Mouse (Mus musculus) E14TG2a.4 (cell line): ENCODE results near the gene Isoc2b.
"Not testable (repeated sequence)": the region's sequence is repeated elsewhere in the genome, so short reads cannot be mapped to it uniquely, and the experiment has no call there.

Experiments used
- H3K27me3 ChIP-seq: 2 replicates; pipeline ENCODE4 v1.6.1; 2014; ENCODE audit warnings: low read length, control low read depth; ENCODE audit not compliant: insufficient read depth
- H3K36me3 ChIP-seq: 2 replicates; pipeline ENCODE4 v1.6.1; 2014; ENCODE audit warnings: low read length, control low read depth; ENCODE audit not compliant: insufficient read depth
- H3K4me1 ChIP-seq: replicated peaks from 2 replicates; pipeline ENCODE4 v1.6.1; 2014; ENCODE audit warnings: low read depth, low read length, control low read depth
- H3K4me3 ChIP-seq: replicated peaks from 2 replicates; pipeline ENCODE4 v1.5.1; 2014; ENCODE audit warnings: mild to moderate bottlenecking, low read length
- H3K9me3 ChIP-seq: 2 replicates; pipeline ENCODE4 v1.6.1; 2014; ENCODE audit warnings: low read length, control low read depth
- CTCF ChIP-seq: conservative IDR thresholded peaks from 2 replicates; pipeline ENCODE4 v1.5.1; 2014; ENCODE audit warnings: low read length
- NANOG ChIP-seq: IDR thresholded peaks from 2 replicates; pipeline ENCODE4 v1.6.1; 2014; ENCODE audit warnings: borderline replicate concordance, low read length, mixed read lengths
- POU5F1 ChIP-seq: IDR thresholded peaks from 2 replicates; pipeline ENCODE4 v1.6.1; 2014; ENCODE audit warnings: low read length, borderline replicate concordance

The Isoc2b gene

DNA sequence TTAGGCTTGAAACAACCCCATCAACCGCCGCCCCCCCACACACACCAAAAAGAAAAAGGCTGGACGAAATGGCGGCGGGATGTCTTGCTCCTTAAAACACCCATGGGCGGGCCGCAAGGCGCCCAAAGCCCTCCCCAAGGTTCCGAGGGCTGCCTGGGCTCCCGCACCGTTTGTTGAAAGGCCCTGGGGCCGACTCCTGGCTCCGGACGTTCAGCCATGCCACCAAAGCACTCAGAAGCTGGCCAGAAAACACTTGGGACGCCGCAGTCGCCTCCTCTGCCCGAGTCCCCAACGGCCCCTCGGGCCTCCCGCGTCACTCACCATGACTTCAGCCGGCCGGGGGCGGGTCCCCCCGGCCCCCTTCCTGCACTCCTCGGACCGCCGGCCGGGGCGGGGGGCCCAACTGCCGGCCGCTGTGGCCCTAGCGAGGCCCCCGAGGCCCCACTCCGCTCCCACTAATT, 58.2 kb downstream of the Isoc2b start:
- no peaks in the 10 kb centered on the region for H3K27me3 ChIP-seq
- peak overlapping the region; percentile 100 for H3K4me3 ChIP-seq
- H3K9me3 ChIP-seq, result no peaks in the 10 kb centered on the region
- peaks cover 64% of the 10 kb centered on the region for H3K36me3 ChIP-seq
- peaks cover 69% of the 10 kb centered on the region for H3K4me1 ChIP-seq
- TF ChIP-seq NANOG (no peak), CTCF (no peak), POU5F1 (no peak)

DNA sequence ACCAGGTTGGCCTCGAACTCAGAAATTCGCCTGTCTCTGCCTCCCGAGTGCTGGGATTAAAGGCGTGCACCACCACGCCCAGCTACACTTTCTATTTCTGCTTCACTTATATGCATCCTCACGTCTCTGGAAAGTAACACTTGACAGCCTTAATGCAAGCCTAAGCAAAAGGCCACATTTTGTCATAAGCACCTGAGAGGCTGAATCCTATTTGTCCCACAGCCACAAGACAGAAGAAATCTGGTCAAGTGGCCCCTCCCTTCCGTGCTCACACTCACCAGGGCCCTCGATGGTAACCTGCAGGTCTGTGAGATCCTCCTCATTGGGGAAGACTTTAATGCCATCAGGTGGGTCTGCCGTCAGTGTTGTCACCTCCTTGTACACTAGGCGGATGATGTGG, 58.9 kb downstream of the Isoc2b start:
- H3K36me3 ChIP-seq, result peaks cover 72% of the 10 kb centered on the region
- not testable (repeated sequence) for H3K27me3 ChIP-seq, H3K9me3 ChIP-seq
- H3K4me1 ChIP-seq, result peaks cover 70% of the 10 kb centered on the region
- H3K4me3 ChIP-seq, result peak overlapping the region; percentile 100

DNA sequence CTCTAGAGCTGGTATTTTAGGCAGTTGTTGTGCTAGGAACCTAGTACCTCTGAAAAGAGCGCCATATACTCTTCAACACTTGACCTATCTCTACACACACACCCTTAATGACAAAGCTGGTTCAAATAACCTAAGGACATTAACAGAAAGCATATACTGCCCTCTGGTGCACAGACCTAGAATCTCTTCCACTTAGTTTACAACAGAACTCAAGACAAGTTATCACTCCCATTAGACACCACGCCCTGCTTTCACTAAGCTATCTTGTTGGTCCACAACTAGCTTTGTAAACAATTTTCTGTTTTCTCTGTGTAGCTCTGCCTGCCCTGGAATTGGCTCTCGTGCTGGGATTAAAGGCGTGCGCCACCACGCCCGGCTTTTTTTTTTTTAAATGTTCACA, 63.3 kb downstream of the Isoc2b start:
- H3K4me1 ChIP-seq, result peaks cover 58% of the 10 kb centered on the region
- H3K4me3 ChIP-seq, result no peak overlapping the region
- H3K36me3 ChIP-seq, result peaks cover 84% of the 10 kb centered on the region
- no peaks in the 10 kb centered on the region for H3K9me3 ChIP-seq
- TF ChIP-seq POU5F1 (no peak), CTCF (peak; percentile 63)
- H3K27me3 ChIP-seq, result no peaks in the 10 kb centered on the region

DNA sequence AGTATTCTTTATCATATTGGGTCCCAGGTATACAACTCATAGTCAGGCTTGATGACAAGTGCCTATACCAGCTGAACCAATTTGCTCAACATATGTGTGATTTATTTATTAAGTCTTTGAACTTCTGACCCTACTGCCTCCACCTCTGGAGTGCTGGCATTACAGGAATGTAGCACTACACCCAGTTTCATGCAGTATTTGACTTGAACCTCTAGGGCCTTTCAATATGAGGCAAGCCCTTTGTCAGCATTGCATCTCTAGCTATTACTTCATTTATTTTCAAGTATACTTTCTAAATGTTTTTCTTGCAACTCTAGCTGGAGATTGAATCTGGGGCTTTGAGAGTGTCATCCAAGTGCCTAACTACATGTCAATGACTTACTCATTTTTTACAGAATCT, 67.8 kb downstream of the Isoc2b start:
- TF ChIP-seq POU5F1 (no peak), NANOG (no peak), CTCF (no peak)
- H3K4me3 ChIP-seq, result no peak overlapping the region

DNA sequence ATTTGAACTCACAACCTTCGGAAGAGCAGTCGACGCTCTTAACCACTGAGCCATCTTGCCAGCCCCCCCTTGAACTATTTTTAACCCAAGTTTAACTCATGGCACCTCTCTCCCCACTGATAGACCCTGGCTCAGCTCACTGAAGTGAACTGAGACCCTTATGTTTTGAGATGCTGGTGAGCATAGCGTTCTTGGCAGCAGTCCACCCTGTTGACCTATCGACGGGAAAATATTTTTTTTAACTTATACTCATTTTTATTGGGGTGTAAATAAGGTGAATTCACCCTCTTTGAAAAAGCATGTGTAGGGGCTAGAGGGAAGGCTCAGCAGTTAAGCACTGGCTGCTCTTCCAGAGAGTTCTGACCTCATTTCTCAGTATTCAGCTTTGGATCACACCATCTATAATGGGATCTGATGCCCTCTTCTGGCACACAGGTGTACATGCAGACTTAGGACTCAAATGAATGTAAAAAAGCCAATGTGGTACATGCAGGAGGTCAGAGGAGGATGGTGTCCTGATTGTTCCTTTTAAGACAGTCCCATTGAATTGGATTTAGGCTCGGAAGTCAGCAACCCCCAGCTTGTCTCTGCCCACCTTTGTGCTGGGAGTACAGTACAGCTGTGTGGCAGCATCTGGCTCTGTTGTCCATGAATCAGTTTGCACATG, 74.2 kb downstream of the Isoc2b start:
- no peak overlapping the region for H3K4me3 ChIP-seq
- H3K27me3 ChIP-seq, result no peaks in the 10 kb centered on the region
- TF ChIP-seq CTCF (peak; percentile 43; the same call in 1 of the 2 replicates), POU5F1 (no peak)

More for the DNA sequence above, 67.8 kb downstream of the Isoc2b start:
- Histone ChIP-seq H3K9me3 (no peaks in the 10 kb centered on the region), H3K36me3 (peaks cover 62% of the 10 kb centered on the region), H3K4me1 (peaks cover 26% of the 10 kb centered on the region), H3K27me3 (no peaks in the 10 kb centered on the region)

More for the DNA sequence above, 74.2 kb downstream of the Isoc2b start:
- Histone ChIP-seq H3K9me3 (no peaks in the 10 kb centered on the region), H3K4me1 (peaks cover 39% of the 10 kb centered on the region), H3K36me3 (peaks cover 56% of the 10 kb centered on the region)
